9 mouse cellular contexts compared by ENCODE assay signal in the genomic region with DNA sequence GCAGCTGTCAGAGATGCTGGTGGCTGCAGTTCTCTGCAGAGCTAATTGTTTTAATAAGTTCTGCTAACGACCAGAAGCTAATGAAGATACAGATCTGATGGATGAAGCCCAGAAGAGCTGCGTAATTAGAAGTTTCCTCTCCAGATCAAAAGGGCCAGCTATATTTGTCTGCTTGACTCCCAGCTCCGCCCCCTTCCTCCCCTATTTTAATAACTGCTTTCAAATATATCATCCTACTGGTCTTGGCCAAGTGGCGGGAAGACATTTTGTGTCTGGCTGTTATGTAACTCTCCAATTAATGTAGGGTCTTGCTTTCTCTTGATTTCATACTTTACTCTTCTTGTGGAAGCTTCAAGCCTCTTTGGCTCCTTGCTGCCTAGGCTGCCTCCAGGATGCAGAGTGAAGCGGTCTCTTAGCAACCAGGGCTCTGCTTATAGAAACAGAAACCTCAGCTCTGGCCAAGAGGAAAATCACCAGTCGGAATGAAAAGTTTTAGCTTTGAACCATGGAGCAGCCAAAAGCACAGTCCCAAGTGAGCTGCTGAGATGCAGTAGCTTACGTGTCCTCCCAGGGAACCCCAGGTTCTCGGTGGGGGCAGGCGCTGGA.
A peak's percentile ranks its signal among the peaks of the same experiment; 100 is the strongest.
DNase-seq lines count a peak whose midpoint lies in the region; ATAC-seq and TF ChIP-seq lines count a peak whose summit lies in the region.
"Had no signal": no experiment of that assay in that cellular context is flagged by ENCODE, and none has a peak within 500 bp of the region (broad histone marks: within the 10 kb centered on the region; RNA-seq: fewer than 3 reads in every experiment).

No protein-coding gene starts in this region.

- no peak overlapping the region for H3K9ac ChIP-seq in embryonic facial prominence, embryonic 12.5 days
- H3K9ac ChIP-seq: lung, embryonic 15.5 days had no signal

- H3K36me3 ChIP-seq in embryonic facial prominence, embryonic 12.5 days = no peaks in the 10 kb centered on the region
- H3K36me3 ChIP-seq: lung, embryonic 15.5 days had no signal

- DNase-seq in gastrocnemius, adult 2 months = peak; percentile 20
- no peak for DNase-seq in gastrocnemius, postnatal 36 days
- peak; percentile 58 for DNase-seq in heart, postnatal 4 days
- peak; percentile 64 to 78 for DNase-seq in left cerebral cortex, adult 9 months (ENCODE audit: low spot score in 2 of 2)
- DNase-seq in retina, postnatal 1 day = peak; percentile 82
- DNase-seq in liver = no peak

- no peaks in the 10 kb centered on the region for H3K9me3 ChIP-seq in embryonic facial prominence, embryonic 12.5 days
- H3K9me3 ChIP-seq: lung, embryonic 15.5 days had no signal

- no peaks in the 10 kb centered on the region for H3K27me3 ChIP-seq in embryonic facial prominence, embryonic 12.5 days
- H3K27me3 ChIP-seq: lung, embryonic 15.5 days had no signal

- intact Hi-C loops in gastrocnemius, adult 2 months (cut with DNase I) = no loop called here
- intact Hi-C loops in gastrocnemius, postnatal 36 days (cut with DNase I) = no loop called here

- 0 out of 2 replicates have a peak, but pooled peaks have one; percentile 35 for ATAC-seq in embryonic facial prominence, embryonic 12.5 days (ENCODE audit: insufficient number of reproducible peaks, insufficient read depth, low FRiP score, low TSS enrichment)
- no peak for ATAC-seq in erythroblast, adult 5-6 weeks (replicated peaks; ENCODE audit: low FRiP score, poor library complexity, severe bottlenecking)

- no peak for TF ChIP-seq CTCF in gastrocnemius, adult 2 months (IDR thresholded peaks at IDR 0.05)

- H3K27ac ChIP-seq in gastrocnemius, adult 2 months = peak overlapping the region; percentile 46; the same call in 1 of the 2 replicates
- no peak overlapping the region for H3K27ac ChIP-seq in embryonic facial prominence, embryonic 12.5 days
- H3K27ac ChIP-seq: lung, embryonic 15.5 days had no signal

- no peak overlapping the region for H3K4me2 ChIP-seq in embryonic facial prominence, embryonic 12.5 days (replicated peaks)
- H3K4me2 ChIP-seq: lung, embryonic 15.5 days had no signal

- H3K4me3 ChIP-seq in gastrocnemius, adult 2 months = peak overlapping the region; percentile 38
- H3K4me3 ChIP-seq in embryonic facial prominence, embryonic 12.5 days = no peak overlapping the region
- H3K4me3 ChIP-seq: lung, embryonic 15.5 days had no signal

- 63% methylated on average over 9 of the region's 9 CpGs for WGBS in embryonic facial prominence, embryonic 12.5 days

- H3K4me1 ChIP-seq in embryonic facial prominence, embryonic 12.5 days = no peaks in the 10 kb centered on the region

Comparison
In these comparisons a context has a peak if more than half of its experiments do, and no peak if none do; other contexts are left out.
1. DNase-seq: peak in gastrocnemius, adult 2 months (single experiment), heart, postnatal 4 days (single experiment), left cerebral cortex, adult 9 months (2 of 2) and retina, postnatal 1 day (single experiment); none in gastrocnemius, postnatal 36 days (0 of 2) and liver (single experiment).